Mouse (Mus musculus) embryonic facial prominence, embryonic 13.5 days (tissue): ENCODE results near the gene Inpp5e. TPM values are rescaled to one million over a fixed set of nuclear protein-coding genes. Genes with fewer than 3 reads are reported as not detected.

Source experiments
- ATAC-seq: fragments of 200-750 bp; cut with Nextera tagmentation; 2 replicates; pipeline ENCODE4 v1.8.0; 2017; ENCODE audit warnings: low read depth; ENCODE audit not compliant: insufficient number of reproducible peaks, insufficient read depth, low FRiP score, low TSS enrichment
- H3K27ac ChIP-seq: fragments of 300-500 bp; sonication (generic); 2 replicates; pipeline ENCODE4 v1.5.1; 2015; ENCODE audit warnings: moderate library complexity, mild to moderate bottlenecking, inconsistent platforms
- H3K27me3 ChIP-seq: fragments of 300-500 bp; sonication (generic); 2 replicates; pipeline ENCODE4 v1.6.1; 2015; ENCODE audit warnings: mild to moderate bottlenecking, inconsistent platforms
- H3K36me3 ChIP-seq: fragments of 300-500 bp; sonication (generic); 2 replicates; pipeline ENCODE4 v1.6.1; 2015; ENCODE audit warnings: mild to moderate bottlenecking, inconsistent platforms
- H3K4me1 ChIP-seq: fragments of 300-500 bp; sonication (generic); 2 replicates; pipeline ENCODE4 v1.6.1; 2015; ENCODE audit warnings: inconsistent platforms
- H3K4me2 ChIP-seq: fragments of 300-500 bp; sonication (generic); 2 replicates; pipeline ENCODE4 v1.6.1; 2015; ENCODE audit warnings: moderate library complexity, mild to moderate bottlenecking, inconsistent platforms
- H3K4me3 ChIP-seq: fragments of 300-500 bp; sonication (generic); 2 replicates; pipeline ENCODE4 v1.5.1; 2015; ENCODE audit warnings: mild to moderate bottlenecking, inconsistent platforms
- H3K9ac ChIP-seq: fragments of 300-500 bp; sonication (generic); 2 replicates; pipeline ENCODE4 v1.6.1; 2015; ENCODE audit warnings: mild to moderate bottlenecking, inconsistent platforms
- H3K9me3 ChIP-seq: fragments of 300-500 bp; sonication (generic); 2 replicates; pipeline ENCODE4 v1.6.1; 2016; ENCODE audit warnings: inconsistent platforms
- WGBS: fragments of 180-500 bp; shearing (Covaris S2); methylation state at CpG from one replicate; pipeline ENCODE4 v1.1.7; 2015; ENCODE audit warnings: mixed read lengths; 5-methylcytosine and 5-hydroxymethylcytosine counted together
- polyA plus RNA-seq: library from polyadenylated mRNA; unstranded; fragments of >200 nt; fragmentation: Nextera tagmentation; extraction: Ambion mirVana; gene quantifications from 2 replicates; pipeline ENCODE4 v1.2.1, GENCODE M21; 2015

Gene Inpp5e
- 24.2 and 24.5 TPM in 2 replicates for polyA plus RNA-seq

GRCm38 (mm10) chr2:26408515-26409356 is at the start of gene Inpp5e:
Inpp5e (minus strand) TSS chr2:26409203.
- H3K36me3 ChIP-seq = peaks cover 57% of the 10 kb centered on the region
- WGBS = under 1% methylated on average over 57 of the region's 57 CpGs
- H3K27me3 ChIP-seq = no peaks in the 10 kb centered on the region
- peak within 1 kb of the TSS; percentile 81 for H3K27ac ChIP-seq
- H3K9me3 ChIP-seq = no peaks in the 10 kb centered on the region
- peaks cover 58% of the 10 kb centered on the region for H3K4me1 ChIP-seq
- peak; percentile 86 for ATAC-seq
- H3K9ac ChIP-seq = peak within 1 kb of the TSS; percentile 95
- peak within 1 kb of the TSS; percentile 94 for H3K4me3 ChIP-seq
- H3K4me2 ChIP-seq = peak within 1 kb of the TSS; percentile 97

GRCm38 (mm10) chr2:26458402-26459124 is 49.6 kb upstream of the Inpp5e start:
- H3K36me3 ChIP-seq = peaks cover 49% of the 10 kb centered on the region
- peaks cover 19% of the 10 kb centered on the region for H3K4me1 ChIP-seq
- no peaks in the 10 kb centered on the region for H3K27me3 ChIP-seq
- peak; percentile 57; the same call in 1 of the 2 replicates for ATAC-seq
- H3K4me3 ChIP-seq = no peak overlapping the region
- no peak overlapping the region for H3K4me2 ChIP-seq
- H3K9ac ChIP-seq = no peak overlapping the region
- 25% methylated on average over 7 of the region's 7 CpGs for WGBS
- H3K27ac ChIP-seq = peak overlapping the region; percentile 80
- H3K9me3 ChIP-seq = no peaks in the 10 kb centered on the region

GRCm38 (mm10) chr2:26449121-26450060 is 40.4 kb upstream of the Inpp5e start:
- Histone ChIP-seq H3K9me3 (no peaks in the 10 kb centered on the region), H3K4me3 (no peak overlapping the region), H3K36me3 (no peaks in the 10 kb centered on the region), H3K4me1 (peaks cover 16% of the 10 kb centered on the region), H3K9ac (no peak overlapping the region), H3K4me2 (no peak overlapping the region), H3K27me3 (no peaks in the 10 kb centered on the region), H3K27ac (no peak overlapping the region)
- 22% methylated on average over 5 of the region's 5 CpGs for WGBS
- ATAC-seq = no peak

DNA sequence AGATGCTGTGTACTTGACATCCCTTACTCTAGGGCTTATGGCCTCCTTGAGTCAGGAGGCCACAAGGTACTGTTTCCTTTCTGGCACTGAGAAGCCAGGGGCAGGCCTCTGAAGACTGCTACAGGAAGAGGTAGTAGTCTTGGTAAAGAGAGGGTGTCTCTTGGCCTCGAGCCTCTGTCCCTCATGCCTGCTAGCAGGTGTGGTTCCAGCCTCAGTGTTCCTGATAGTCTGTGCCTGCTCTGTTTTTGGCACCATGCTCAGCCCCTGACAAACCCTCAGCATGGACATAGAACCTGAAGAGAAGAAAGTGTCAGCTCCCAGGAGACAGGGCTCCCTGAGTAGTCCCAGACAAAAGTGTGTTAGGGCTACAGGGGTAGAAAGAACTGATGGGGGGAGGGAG is 38.4 kb upstream of the Inpp5e start:
- H3K9me3 ChIP-seq = no peaks in the 10 kb centered on the region
- no peaks in the 10 kb centered on the region for H3K27me3 ChIP-seq
- no peak for ATAC-seq
- no peak overlapping the region for H3K4me2 ChIP-seq
- no peaks in the 10 kb centered on the region for H3K36me3 ChIP-seq
- peaks cover 30% of the 10 kb centered on the region for H3K4me1 ChIP-seq
- 85% methylated on average over 1 of the region's 1 CpGs for WGBS
- no peak overlapping the region for H3K27ac ChIP-seq
- no peak overlapping the region for H3K4me3 ChIP-seq
- peak overlapping the region; percentile 49; the same call in 1 of the 2 replicates for H3K9ac ChIP-seq

DNA sequence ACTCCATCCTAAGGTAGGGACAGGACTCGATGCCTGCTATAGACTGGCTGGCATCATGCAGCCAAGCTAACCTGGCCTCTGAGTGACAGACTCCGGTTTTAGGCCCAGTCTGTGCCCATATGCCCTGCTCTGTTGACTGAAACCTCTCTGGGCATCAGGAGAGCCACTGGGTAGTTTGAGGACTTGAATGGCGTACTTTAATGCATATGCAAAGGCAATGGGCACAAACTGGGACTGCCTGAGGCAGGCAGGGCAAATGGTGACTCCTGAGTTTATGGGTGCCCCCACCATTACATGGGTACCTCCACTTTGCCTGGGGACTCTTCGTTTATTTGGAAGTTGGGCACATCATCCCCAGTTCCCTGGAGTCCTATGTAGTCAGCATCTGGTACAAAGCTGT is 37.7 kb upstream of the Inpp5e start:
- Histone ChIP-seq H3K9me3 (no peaks in the 10 kb centered on the region), H3K27ac (no peak overlapping the region), H3K4me2 (peak overlapping the region; percentile 92), H3K4me3 (peak overlapping the region; percentile 95), H3K4me1 (peaks cover 32% of the 10 kb centered on the region), H3K36me3 (peaks cover 1% of the 10 kb centered on the region), H3K9ac (peak overlapping the region; percentile 83), H3K27me3 (no peaks in the 10 kb centered on the region)
- 75% methylated on average over 4 of the region's 4 CpGs for WGBS
- no peak for ATAC-seq

- peak; percentile 86 for ATAC-seq
- Histone ChIP-seq H3K27me3 (no peaks in the 10 kb centered on the region), H3K9me3 (no peaks in the 10 kb centered on the region), H3K4me1 (peaks cover 32% of the 10 kb centered on the region), H3K4me3 (peak overlapping the region; percentile 95), H3K36me3 (peaks cover 9% of the 10 kb centered on the region), H3K27ac (peak overlapping the region; percentile 88), H3K9ac (peak overlapping the region; percentile 83), H3K4me2 (peak overlapping the region; percentile 92)
- under 1% methylated on average over 44 of the region's 44 CpGs for WGBS
These were observed 36.9 kb upstream of the Inpp5e start for GRCm38 (mm10) chr2:26445666-26446445.

- Histone ChIP-seq H3K4me1 (peaks cover 32% of the 10 kb centered on the region), H3K4me3 (peak within 1 kb of the TSS; percentile 95), H3K27me3 (no peaks in the 10 kb centered on the region), H3K9ac (peak within 1 kb of the TSS; percentile 94), H3K9me3 (no peaks in the 10 kb centered on the region), H3K36me3 (peaks cover 17% of the 10 kb centered on the region), H3K4me2 (peak within 1 kb of the TSS; percentile 92), H3K27ac (peak within 1 kb of the TSS; percentile 89)
- WGBS = under 1% methylated on average over 61 of the region's 61 CpGs
- peak; percentile 93 for ATAC-seq
These were observed 36.1 kb upstream of the Inpp5e start, which contains the start of gene Sec16a for GRCm38 (mm10) chr2:26444946-26445665. Sec16a (minus strand) TSS chr2:26445216.

GRCm38 (mm10) chr2:26444368-26444767 is 35.4 kb upstream of the Inpp5e start:
- 4% methylated on average over 15 of the region's 15 CpGs for WGBS
- peak overlapping the region; percentile 89 for H3K27ac ChIP-seq

GRCm38 (mm10) chr2:26443876-26444275 is 34.9 kb upstream of the Inpp5e start:
- peak overlapping the region; percentile 87 for H3K4me2 ChIP-seq
- no peaks in the 10 kb centered on the region for H3K9me3 ChIP-seq
- peaks cover 33% of the 10 kb centered on the region for H3K4me1 ChIP-seq
- 51% methylated on average over 3 of the region's 3 CpGs for WGBS
- no peak for ATAC-seq
- no peaks in the 10 kb centered on the region for H3K27me3 ChIP-seq
- H3K9ac ChIP-seq = peak overlapping the region; percentile 94
- H3K4me3 ChIP-seq = peak overlapping the region; percentile 95
- no peak overlapping the region for H3K27ac ChIP-seq
- H3K36me3 ChIP-seq = peaks cover 29% of the 10 kb centered on the region

More at GRCm38 (mm10) chr2:26444368-26444767, 35.4 kb upstream of the Inpp5e start:
- H3K9ac ChIP-seq = peak overlapping the region; percentile 94
- no peak for ATAC-seq
- H3K4me3 ChIP-seq = peak overlapping the region; percentile 95
- H3K4me1 ChIP-seq = peaks cover 32% of the 10 kb centered on the region
- peaks cover 24% of the 10 kb centered on the region for H3K36me3 ChIP-seq
- no peaks in the 10 kb centered on the region for H3K9me3 ChIP-seq
- peak overlapping the region; percentile 87 for H3K4me2 ChIP-seq
- H3K27me3 ChIP-seq = no peaks in the 10 kb centered on the region

GRCm38 (mm10) chr2:26442843-26443242 is 33.8 kb upstream of the Inpp5e start:
- H3K36me3 ChIP-seq = peaks cover 40% of the 10 kb centered on the region
- peaks cover 43% of the 10 kb centered on the region for H3K4me1 ChIP-seq
- no peak overlapping the region for H3K27ac ChIP-seq
- no peak for ATAC-seq
- H3K9ac ChIP-seq = no peak overlapping the region
- no peaks in the 10 kb centered on the region for H3K27me3 ChIP-seq
- no peaks in the 10 kb centered on the region for H3K9me3 ChIP-seq
- peak overlapping the region; percentile 87; the same call in 1 of the 2 replicates for H3K4me2 ChIP-seq
- WGBS = 91% methylated on average over 1 of the region's 1 CpGs
- no peak overlapping the region for H3K4me3 ChIP-seq
